ENCODE assay signal across 8 mouse cellular contexts in the genomic region with DNA sequence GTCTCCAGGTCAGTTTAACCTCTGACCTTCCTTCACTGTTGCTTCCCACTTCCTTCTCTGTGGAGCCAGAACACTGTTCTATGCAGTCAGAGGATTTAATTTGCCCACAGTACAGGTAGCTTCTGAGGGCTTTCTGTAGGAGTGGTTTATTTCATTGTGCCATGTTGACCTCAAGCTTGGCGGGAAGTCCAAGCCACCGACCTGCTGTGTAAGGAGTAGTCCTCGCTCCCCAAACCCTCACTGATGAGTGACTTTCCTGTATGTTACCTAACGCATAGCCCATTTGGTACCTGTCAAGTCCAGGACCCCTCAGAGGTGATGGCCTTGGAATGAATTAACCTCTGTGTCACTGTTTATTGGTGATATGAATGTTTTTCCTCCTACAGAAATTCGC. TPM values are rescaled to one million over a fixed set of nuclear protein-coding genes. Genes with fewer than 3 reads are reported as not detected.
DNase-seq lines count a peak whose midpoint lies in the region; ATAC-seq and TF ChIP-seq lines count a peak whose summit lies in the region.

No protein-coding gene starts in this region.

- peak; percentile 44 for DNase-seq in cerebellum, adult 9-10 months
- no peak for DNase-seq in testis, postnatal 10 days (ENCODE audit: low spot score)
- DNase-seq in thymus, postnatal 10 days (ENCODE audit: low spot score in 2 of 2) = no peak
- no peak for DNase-seq in urinary bladder, postnatal 10 days (ENCODE audit: low spot score)

- H3K9me3 ChIP-seq in limb, embryonic 15.5 days = no peaks in the 10 kb centered on the region
- H3K9me3 ChIP-seq in stomach, embryonic 16.5 days (replicated peaks; ENCODE audit: control insufficient read depth, low read length) = no peaks in the 10 kb centered on the region

- TF ChIP-seq POLR2A in testis, adult 2 months (IDR thresholded peaks at IDR 0.05; ENCODE audit: control insufficient read depth, low read depth, low read length) = no peak

- no peaks in the 10 kb centered on the region for H3K27me3 ChIP-seq in testis, adult 2 months (ENCODE audit: control insufficient read depth, insufficient read depth, low read length)
- H3K27me3 ChIP-seq in limb, embryonic 15.5 days = no peaks in the 10 kb centered on the region
- no peaks in the 10 kb centered on the region for H3K27me3 ChIP-seq in stomach, embryonic 16.5 days (ENCODE audit: control insufficient read depth, insufficient read depth, low read length)

- H3K27ac ChIP-seq in testis, adult 2 months (ENCODE audit: control insufficient read depth, insufficient read depth, low read depth, low read length) = 0 out of 2 replicates have a peak overlapping the region, but pooled peaks have one; percentile 6
- peak overlapping the region; percentile 98 for H3K27ac ChIP-seq in limb, embryonic 15.5 days
- peak overlapping the region; percentile 71 for H3K27ac ChIP-seq in stomach, embryonic 16.5 days (ENCODE audit: low read length)

- no peak for ATAC-seq in cerebellum, adult (ENCODE audit: insufficient number of reproducible peaks, low FRiP score, low TSS enrichment)
- no peak for ATAC-seq in limb, embryonic 15.5 days (ENCODE audit: insufficient number of reproducible peaks, low FRiP score, low TSS enrichment, low read depth)
- no peak for ATAC-seq in stomach, embryonic 16.5 days (ENCODE audit: insufficient read depth, low FRiP score)

- 32% methylated on average over 5 of the region's 5 CpGs for WGBS in limb, embryonic 15.5 days
- 30% methylated on average over 5 of the region's 5 CpGs for WGBS in stomach, embryonic 16.5 days

- H3K36me3 ChIP-seq in testis, adult 2 months (ENCODE audit: control insufficient read depth, insufficient read depth, low read length) = peaks cover 3% of the 10 kb centered on the region
- H3K36me3 ChIP-seq in limb, embryonic 15.5 days = peaks cover 39% of the 10 kb centered on the region
- H3K36me3 ChIP-seq in stomach, embryonic 16.5 days (ENCODE audit: control insufficient read depth, insufficient read depth, low read length) = peaks cover 29% of the 10 kb centered on the region

- no peak for TF ChIP-seq CTCF in testis, adult 2 months (IDR thresholded peaks at IDR 0.05; ENCODE audit: control insufficient read depth, insufficient read depth, insufficient replicate concordance, low read depth, low read length)

- no peak overlapping the region for H3K4me3 ChIP-seq in testis, adult 2 months (ENCODE audit: control insufficient read depth, low read depth, low read length)
- H3K4me3 ChIP-seq in limb, embryonic 15.5 days = peak overlapping the region; percentile 67
- peak overlapping the region; percentile 72 for H3K4me3 ChIP-seq in stomach, embryonic 16.5 days (replicated peaks; ENCODE audit: low read length)

- H3K9ac ChIP-seq in limb, embryonic 15.5 days = no peak overlapping the region
- H3K9ac ChIP-seq in stomach, embryonic 16.5 days (ENCODE audit: low read length) = peak overlapping the region; percentile 83

- H3K4me2 ChIP-seq in limb, embryonic 15.5 days = peak overlapping the region; percentile 71
- H3K4me2 ChIP-seq in stomach, embryonic 16.5 days (ENCODE audit: low read depth, low read length) = peak overlapping the region; percentile 89

- H3K4me1 ChIP-seq in testis, adult 2 months (ENCODE audit: control insufficient read depth, insufficient read depth, low read length) = peaks cover 12% of the 10 kb centered on the region
- H3K4me1 ChIP-seq in limb, embryonic 15.5 days = peaks cover 63% of the 10 kb centered on the region
- peaks cover 46% of the 10 kb centered on the region for H3K4me1 ChIP-seq in stomach, embryonic 16.5 days (ENCODE audit: control insufficient read depth, insufficient read depth, low read length)

RNA-seq across cellular contexts. Expression of a gene that starts 2.6 kb away (rescaled TPM):
- 477 and 586 TPM in 2 replicates for polyA plus RNA-seq in testis, adult 2 months (2012; rRNA removed)
- 1,599 and 1,772 TPM in 2 replicates for polyA plus RNA-seq in limb, embryonic 15.5 days (2015; fragmentation: Nextera tagmentation; extraction: Ambion mirVana)
- 1,435 and 1,468 TPM in 2 replicates for polyA plus RNA-seq in stomach, embryonic 16.5 days (2015; fragmentation: Nextera tagmentation; extraction: Ambion mirVana)

RNA-seq across cellular contexts. Expression of a gene that starts 38.0 kb away (rescaled TPM):
- polyA plus RNA-seq in testis, adult 2 months (2012; rRNA removed) = 0.10 TPM in 1 of 2 replicates, not detected in the other
- 0.20 and 0.50 TPM in 2 replicates for polyA plus RNA-seq in limb, embryonic 15.5 days (2015; fragmentation: Nextera tagmentation; extraction: Ambion mirVana)
- polyA plus RNA-seq in stomach, embryonic 16.5 days (2015; fragmentation: Nextera tagmentation; extraction: Ambion mirVana) = not detected in 2 replicates

RNA-seq across cellular contexts. Expression of a gene that starts 42.4 kb away (rescaled TPM):
- polyA plus RNA-seq in testis, adult 2 months (2012; rRNA removed) = 21.1 and 26.2 TPM in 2 replicates
- polyA plus RNA-seq in limb, embryonic 15.5 days (2015; fragmentation: Nextera tagmentation; extraction: Ambion mirVana) = 18.4 and 19.7 TPM in 2 replicates
- 19.4 and 23.1 TPM in 2 replicates for polyA plus RNA-seq in stomach, embryonic 16.5 days (2015; fragmentation: Nextera tagmentation; extraction: Ambion mirVana)

Comparison
In these comparisons a context has a peak if more than half of its experiments do, and no peak if none do; other contexts are left out.
1. H3K27ac ChIP-seq: peak in every context shown above with its lines; median percentile 98 in limb, embryonic 15.5 days; 71 in stomach, embryonic 16.5 days; 6 in testis, adult 2 months.